Comparison of ENCODE assay signal across 11 mouse cellular contexts in genomic region chr2:163392436-163392835, GRCm38 (mm10). TPM values are rescaled to one million over a fixed set of nuclear protein-coding genes. Genes with fewer than 3 reads are reported as not detected.
A peak's percentile ranks its signal among the peaks of the same experiment; 100 is the strongest.
DNase-seq lines count a peak whose midpoint lies in the region; ATAC-seq and TF ChIP-seq lines count a peak whose summit lies in the region.
"Had no signal": no experiment of that assay in that cellular context is flagged by ENCODE, and none has a peak within 500 bp of the region (broad histone marks: within the 10 kb centered on the region; RNA-seq: fewer than 3 reads in every experiment).

No protein-coding gene starts in this region.

- no peaks in the 10 kb centered on the region for H3K4me1 ChIP-seq in lung, postnatal 0 days (ENCODE audit: insufficient read depth, low read depth, low read length)
- peaks cover 32% of the 10 kb centered on the region for H3K4me1 ChIP-seq in heart, embryonic 12.5 days (replicated peaks)
- no peaks in the 10 kb centered on the region; the same call in 1 of the 2 replicates for H3K4me1 ChIP-seq in limb, embryonic 14.5 days (ENCODE audit: control insufficient read depth, insufficient read depth, low read length)
- H3K4me1 ChIP-seq in hindbrain, embryonic 16.5 days (ENCODE audit: control insufficient read depth, insufficient read depth, low read depth, low read length): no peaks in the 10 kb centered on the region

- no peak for TF ChIP-seq EP300 in lung, postnatal 0 days (IDR thresholded peaks at IDR 0.05)

- 60% methylated on average over 6 of the region's 6 CpGs for WGBS in lung, postnatal 0 days
- 26% methylated on average over 6 of the region's 6 CpGs for WGBS in heart, embryonic 12.5 days
- 75% methylated on average over 6 of the region's 6 CpGs for WGBS in limb, embryonic 14.5 days
- 78% methylated on average over 6 of the region's 6 CpGs for WGBS in hindbrain, embryonic 16.5 days

- TF ChIP-seq POLR2A in limb, embryonic 14.5 days (IDR thresholded peaks at IDR 0.05; ENCODE audit: borderline replicate concordance, extremely low read depth, insufficient read depth, insufficient read length): no peak

- H3K27me3 ChIP-seq in lung, postnatal 0 days (replicated peaks; ENCODE audit: insufficient read depth, low read length): no peaks in the 10 kb centered on the region
- H3K27me3 ChIP-seq in heart, embryonic 12.5 days (replicated peaks): no peaks in the 10 kb centered on the region
- no peaks in the 10 kb centered on the region for H3K27me3 ChIP-seq in limb, embryonic 14.5 days (ENCODE audit: control insufficient read depth, insufficient read depth, low read length)
- H3K27me3 ChIP-seq in hindbrain, embryonic 16.5 days (replicated peaks; ENCODE audit: control insufficient read depth, insufficient read depth, low read length): no peaks in the 10 kb centered on the region

- no peak for TF ChIP-seq CTCF in lung, postnatal 0 days (IDR thresholded peaks at IDR 0.05)

- no peaks in the 10 kb centered on the region for H3K9me3 ChIP-seq in lung, postnatal 0 days (ENCODE audit: low read length)
- H3K9me3 ChIP-seq in heart, embryonic 12.5 days (replicated peaks): no peaks in the 10 kb centered on the region
- no peaks in the 10 kb centered on the region for H3K9me3 ChIP-seq in limb, embryonic 14.5 days (ENCODE audit: control insufficient read depth, low read length)
- peaks cover 8% of the 10 kb centered on the region; the same call in 1 of the 2 replicates for H3K9me3 ChIP-seq in hindbrain, embryonic 16.5 days (ENCODE audit: control insufficient read depth, low read length)

- DNase-seq in lung, postnatal 0 days (ENCODE audit: low spot score): no peak
- DNase-seq in lung, postnatal 25 days (ENCODE audit: low spot score): no peak
- peak; percentile 6 for DNase-seq in limb, embryonic 14.5 days (ENCODE audit: low spot score)
- DNase-seq in adrenal gland, postnatal 36 days: no peak
- DNase-seq in adrenal gland, adult 8-10 months: no peak
- DNase-seq: cerebellum, adult 9-10 months; thymus, adult 18-20 months had no signal

- no peak overlapping the region for H3K4me2 ChIP-seq in lung, postnatal 0 days (replicated peaks; ENCODE audit: low read depth, low read length)
- peak overlapping the region; percentile 71 for H3K4me2 ChIP-seq in heart, embryonic 12.5 days
- no peak overlapping the region for H3K4me2 ChIP-seq in limb, embryonic 14.5 days (replicated peaks; ENCODE audit: low read depth, low read length, severe bottlenecking)
- no peak overlapping the region for H3K4me2 ChIP-seq in hindbrain, embryonic 16.5 days (ENCODE audit: low read length)
- H3K4me2 ChIP-seq: hindbrain, embryonic 14.5 days had no signal

- peak; percentile 49 for ATAC-seq in lung, postnatal 0 days
- peak; percentile 67 for ATAC-seq in heart, embryonic 12.5 days (ENCODE audit: insufficient number of reproducible peaks, low FRiP score)
- no peak for ATAC-seq in limb, embryonic 14.5 days (ENCODE audit: low FRiP score, low read depth)
- no peak for ATAC-seq in hindbrain, embryonic 16.5 days
- ATAC-seq: forebrain, embryonic 14.5 days had no signal

- H3K36me3 ChIP-seq in lung, postnatal 0 days (ENCODE audit: insufficient read depth, low read length): no peaks in the 10 kb centered on the region
- peaks cover 27% of the 10 kb centered on the region for H3K36me3 ChIP-seq in heart, embryonic 12.5 days
- no peaks in the 10 kb centered on the region for H3K36me3 ChIP-seq in limb, embryonic 14.5 days (ENCODE audit: control insufficient read depth, insufficient read depth, low read length)
- H3K36me3 ChIP-seq in hindbrain, embryonic 16.5 days (ENCODE audit: control insufficient read depth, insufficient read depth, low read length): no peaks in the 10 kb centered on the region

- H3K4me3 ChIP-seq in lung, postnatal 0 days (ENCODE audit: low read depth, low read length): no peak overlapping the region
- H3K4me3 ChIP-seq in heart, embryonic 12.5 days: peak overlapping the region; percentile 79
- H3K4me3 ChIP-seq in limb, embryonic 14.5 days (replicated peaks; ENCODE audit: low read length): no peak overlapping the region
- H3K4me3 ChIP-seq in hindbrain, embryonic 16.5 days (ENCODE audit: low read length): no peak overlapping the region

- H3K9ac ChIP-seq in lung, postnatal 0 days (replicated peaks; ENCODE audit: low read depth): no peak overlapping the region
- peak overlapping the region; percentile 71 for H3K9ac ChIP-seq in heart, embryonic 12.5 days
- H3K9ac ChIP-seq in limb, embryonic 14.5 days (ENCODE audit: low read depth, low read length, severe bottlenecking): no peak overlapping the region
- H3K9ac ChIP-seq in hindbrain, embryonic 16.5 days (ENCODE audit: low read depth, low read length): no peak overlapping the region
- H3K9ac ChIP-seq: hindbrain, embryonic 14.5 days had no signal

- H3K27ac ChIP-seq in lung, postnatal 0 days (ENCODE audit: low read length): no peak overlapping the region
- H3K27ac ChIP-seq in heart, embryonic 12.5 days (ENCODE audit: poor library complexity, severe bottlenecking): peak overlapping the region; percentile 97
- no peak overlapping the region for H3K27ac ChIP-seq in limb, embryonic 14.5 days (replicated peaks; ENCODE audit: low read depth, low read length)
- H3K27ac ChIP-seq in hindbrain, embryonic 16.5 days (ENCODE audit: low read depth, low read length): no peak overlapping the region
- H3K27ac ChIP-seq: hindbrain, embryonic 14.5 days had no signal

RNA-seq across cellular contexts. Expression of gene Jph2, which starts 5.4 kb away (rescaled TPM):
- polyA plus RNA-seq in lung, postnatal 0 days (2015; fragmentation: Nextera tagmentation; extraction: Ambion mirVana): 4.0 and 6.0 TPM in 2 replicates
- polyA plus RNA-seq in heart, embryonic 12.5 days (2016; fragmentation: Nextera tagmentation; extraction: Ambion mirVana): 62.5 and 62.7 TPM in 2 replicates
- 8.2 and 9.9 TPM in 2 replicates for polyA plus RNA-seq in limb, embryonic 14.5 days (2012; rRNA removed)
- 2.1 and 2.6 TPM in 2 replicates for polyA plus RNA-seq in limb, embryonic 14.5 days (2014; fragmentation: Nextera tagmentation; extraction: Ambion mirVana)
- 1.0 TPM in 2 replicates for polyA plus RNA-seq in hindbrain, embryonic 16.5 days (2015; fragmentation: Nextera tagmentation; extraction: Ambion mirVana)
- 1 to 10 TPM; 3.4 to 5.3 TPM for total RNA-seq in adrenal gland, postnatal 36 days (2021)
- total RNA-seq in adrenal gland, adult 8-10 months (2022): 1 to 10 TPM; 3.7 to 7.1 (median 5.7) TPM

RNA-seq across cellular contexts. Expression of gene Oser1, which starts 32.1 kb away (rescaled TPM):
- 73.8 and 74.6 TPM in 2 replicates for polyA plus RNA-seq in lung, postnatal 0 days (2015; fragmentation: Nextera tagmentation; extraction: Ambion mirVana)
- polyA plus RNA-seq in heart, embryonic 12.5 days (2016; fragmentation: Nextera tagmentation; extraction: Ambion mirVana): 55.3 and 57.2 TPM in 2 replicates
- polyA plus RNA-seq in limb, embryonic 14.5 days (2012; rRNA removed): 28.7 and 33.8 TPM in 2 replicates
- polyA plus RNA-seq in limb, embryonic 14.5 days (2014; fragmentation: Nextera tagmentation; extraction: Ambion mirVana): 85.8 and 88.5 TPM in 2 replicates
- 70.6 and 72.2 TPM in 2 replicates for polyA plus RNA-seq in hindbrain, embryonic 16.5 days (2015; fragmentation: Nextera tagmentation; extraction: Ambion mirVana)
- total RNA-seq in adrenal gland, postnatal 36 days (2021): 10 to 100 TPM; 37.2 to 43.4 TPM
- total RNA-seq in adrenal gland, adult 8-10 months (2022): 10 to 100 TPM; 33.2 to 39.2 (median 38.5) TPM

RNA-seq across cellular contexts. Expression of gene Gdap1l1, which starts 45.8 kb away (rescaled TPM):
- polyA plus RNA-seq in lung, postnatal 0 days (2015; fragmentation: Nextera tagmentation; extraction: Ambion mirVana): 0.37 and 0.43 TPM in 2 replicates
- polyA plus RNA-seq in heart, embryonic 12.5 days (2016; fragmentation: Nextera tagmentation; extraction: Ambion mirVana): 0.19 and 0.63 TPM in 2 replicates
- polyA plus RNA-seq in limb, embryonic 14.5 days (2012; rRNA removed): 0.46 and 0.60 TPM in 2 replicates
- polyA plus RNA-seq in limb, embryonic 14.5 days (2014; fragmentation: Nextera tagmentation; extraction: Ambion mirVana): 0.22 and 0.43 TPM in 2 replicates
- 139 and 147 TPM in 2 replicates for polyA plus RNA-seq in hindbrain, embryonic 16.5 days (2015; fragmentation: Nextera tagmentation; extraction: Ambion mirVana)
- 1 to 10 TPM; 2.8 to 3.1 TPM for total RNA-seq in adrenal gland, postnatal 36 days (2021)
- 1 to 10 TPM; 4.7 to 5.8 (median 4.8) TPM for total RNA-seq in adrenal gland, adult 8-10 months (2022)

Comparison
In these comparisons a context has a peak if more than half of its experiments do, and no peak if none do; other contexts are left out.
1. ATAC-seq: peak in lung, postnatal 0 days (single experiment) and heart, embryonic 12.5 days (single experiment); none in limb, embryonic 14.5 days (single experiment) and hindbrain, embryonic 16.5 days (single experiment).
2. RNA of gene Gdap1l1, which starts 45.8 kb away (polyA plus RNA-seq): 139 to 147 TPM in hindbrain, embryonic 16.5 days; 0.22 to 0.60 TPM in limb, embryonic 14.5 days, 0.37 to 0.43 TPM in lung, postnatal 0 days and 0.19 to 0.63 TPM in heart, embryonic 12.5 days; every median in the first group is over 10 times any median in the second.